Mouse (Mus musculus) lung, adult 2 months (tissue): Measurements from ENCODE around the gene Grap2. TPM values are rescaled to one million over a fixed set of nuclear protein-coding genes. Genes with fewer than 3 reads are reported as not detected.

ENCODE experiments used
- DNase-seq: peaks from one replicate; pipeline ENCODE4 v3.0.0; 2022
- H3K4me1 ChIP-seq: fragments of 200-500 bp; 2 replicates; pipeline ENCODE4 v1.6.1; 2011; ENCODE audit warnings: low read length; ENCODE audit not compliant: control insufficient read depth, insufficient read depth
- H3K4me3 ChIP-seq: fragments of 200-500 bp; replicated peaks from 2 replicates; pipeline ENCODE3; 2011; ENCODE audit warnings: low read depth, mild to moderate bottlenecking, control low read depth, low read length; ENCODE audit errors: extremely low read depth
- CTCF ChIP-seq: fragments of 200-500 bp; IDR thresholded peaks from 2 replicates; pipeline ENCODE4 v1.5.1; 2011; ENCODE audit warnings: mild to moderate bottlenecking, low read length, control low read depth; ENCODE audit not compliant: insufficient read depth
- POLR2A ChIP-seq: fragments of 200-500 bp; IDR thresholded peaks from 2 replicates; pipeline ENCODE4 v1.6.1; 2011; ENCODE audit warnings: low read depth, mild to moderate bottlenecking, control low read depth, low read length, borderline replicate concordance; ENCODE audit errors: extremely low read depth
- WGBS: fragments of 180-500 bp; shearing (Covaris S2); methylation state at CpG from one replicate; pipeline ENCODE4 v1.1.7; 2018; 5-methylcytosine and 5-hydroxymethylcytosine counted together
- polyA plus RNA-seq: library from polyadenylated mRNA; depleted of rRNA; stranded (reverse); fragments of >200 nt; gene quantifications from 2 replicates; pipeline ENCODE4 v1.2.3, GENCODE M21; 2012

Grap2 gene
- polyA plus RNA-seq, 1 experiment: 7.3 TPM

DNA sequence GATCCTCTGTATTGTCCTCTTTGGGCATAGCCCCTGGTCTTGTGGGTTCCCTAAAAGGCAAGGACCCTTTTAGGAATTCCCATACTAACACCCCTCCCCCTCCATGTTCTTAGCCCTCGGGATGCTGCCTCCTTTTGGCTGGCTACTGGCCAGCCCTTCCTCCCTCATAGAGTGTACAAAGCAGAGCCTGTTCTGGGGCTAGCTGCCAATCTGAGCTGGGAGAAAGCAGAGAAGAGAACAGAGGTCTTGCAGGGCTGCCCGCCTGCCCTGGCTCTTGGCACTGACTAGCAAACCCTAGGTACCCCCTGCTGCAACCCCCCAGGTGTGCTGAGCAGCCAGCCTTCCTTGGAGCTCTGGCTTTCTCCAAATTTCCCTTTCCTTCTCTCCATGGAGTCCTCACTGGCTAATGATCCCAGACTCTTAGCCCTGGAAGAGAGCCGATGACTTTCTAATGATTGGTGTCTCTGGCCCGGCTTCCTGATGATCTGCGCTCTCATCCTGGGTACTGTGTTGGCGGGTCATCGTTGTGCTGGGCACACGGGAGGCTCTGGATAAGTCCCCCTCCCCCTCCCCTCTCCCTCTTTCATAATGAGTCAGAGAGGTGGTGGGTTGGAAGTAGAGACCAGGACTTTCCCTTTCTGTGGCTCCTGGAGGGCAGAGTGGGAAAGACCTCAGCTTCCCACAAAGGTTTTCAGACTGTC is 107.3 kb downstream of the Grap2 start:
- 44% methylated on average over 8 of the region's 8 CpGs for WGBS
- no peak overlapping the region for H3K4me3 ChIP-seq
- no peak for DNase-seq
- H3K4me1 ChIP-seq: no peaks in the 10 kb centered on the region
- TF ChIP-seq POLR2A (no peak), CTCF (no peak)

DNA sequence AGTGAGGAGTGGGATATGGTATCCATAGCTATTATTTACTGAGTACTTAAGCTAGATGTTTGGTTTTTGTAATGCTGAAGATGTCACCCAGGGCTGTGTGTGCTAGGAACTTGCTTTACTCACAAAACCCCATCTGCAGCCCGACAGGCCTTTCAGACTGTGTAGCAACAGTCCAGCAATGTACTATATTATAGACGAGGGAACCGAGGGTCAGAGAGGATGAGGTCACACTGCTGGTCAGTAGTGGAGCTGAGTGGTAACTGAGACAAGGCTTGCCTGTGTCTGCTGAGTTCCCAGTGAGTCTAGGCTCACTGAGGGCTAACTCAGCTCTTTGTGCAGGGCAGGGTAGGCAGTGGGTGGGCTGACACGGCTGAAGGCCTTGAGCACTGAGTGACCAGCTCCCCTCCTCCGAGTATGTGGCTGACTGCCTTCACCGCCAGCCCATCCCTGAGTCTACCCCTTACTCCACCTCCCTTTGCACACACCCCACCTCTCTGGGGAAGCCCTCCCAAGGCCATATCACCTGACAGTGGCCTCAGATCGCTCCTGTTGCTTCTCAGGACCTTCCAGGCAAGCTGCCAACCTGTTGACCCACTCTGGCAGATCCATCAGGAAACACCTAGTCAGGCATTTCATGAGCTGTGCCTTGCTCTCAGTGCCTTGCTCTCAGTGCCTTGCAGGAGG is 108.1 kb downstream of the Grap2 start:
- no peak for DNase-seq
- WGBS: 47% methylated on average over 7 of the region's 7 CpGs
- no peaks in the 10 kb centered on the region for H3K4me1 ChIP-seq
- no peak for TF ChIP-seq POLR2A
- TF ChIP-seq CTCF: no peak
- no peak overlapping the region for H3K4me3 ChIP-seq

DNA sequence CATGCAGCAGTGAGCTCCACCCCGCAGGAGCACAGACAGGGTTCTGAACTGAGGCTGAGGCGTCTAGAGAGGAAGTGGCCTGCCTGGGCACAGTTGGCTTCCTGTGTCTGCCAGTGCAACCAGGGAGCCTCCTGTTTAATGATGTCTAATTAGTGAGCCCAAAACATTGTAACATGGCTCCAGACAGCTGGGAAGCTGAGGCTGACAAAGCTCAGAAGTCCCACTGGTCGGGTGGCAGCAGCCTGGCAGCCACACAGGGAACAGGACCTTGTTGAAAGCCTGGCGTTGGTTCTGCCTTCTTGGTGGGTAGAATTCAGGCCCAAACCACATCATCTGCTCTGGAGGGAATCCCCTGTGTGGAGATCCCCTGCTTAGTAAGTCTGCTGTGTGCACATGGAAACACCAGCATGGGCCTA is 109.1 kb downstream of the Grap2 start:
- H3K4me1 ChIP-seq: no peaks in the 10 kb centered on the region
- WGBS: 65% methylated on average over 4 of the region's 4 CpGs
- DNase-seq: no peak
- TF ChIP-seq CTCF (no peak), POLR2A (no peak)
- no peak overlapping the region for H3K4me3 ChIP-seq

DNA sequence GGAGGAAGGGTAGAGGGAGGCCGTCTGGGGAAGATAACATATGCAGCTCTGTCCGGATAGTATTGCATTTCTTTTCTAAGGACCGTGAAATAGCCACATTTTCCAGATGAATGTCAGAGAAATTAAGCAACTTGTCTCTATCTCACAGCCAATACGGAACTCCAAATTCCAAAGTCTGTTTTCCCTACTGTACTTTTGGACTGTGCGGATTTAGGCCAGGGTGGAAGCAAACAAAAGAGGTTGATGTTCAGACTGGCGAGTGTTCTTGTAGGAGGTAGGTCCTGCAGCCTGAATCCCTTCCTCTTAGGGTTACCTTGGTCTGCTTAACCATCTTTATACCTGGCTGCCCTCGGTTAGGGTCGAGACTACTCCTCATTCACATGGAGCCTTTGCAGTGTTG is 109.9 kb downstream of the Grap2 start:
- TF ChIP-seq CTCF (no peak), POLR2A (no peak)
- 86% methylated on average over 8 of the region's 8 CpGs for WGBS
- Histone ChIP-seq H3K4me3 (no peak overlapping the region), H3K4me1 (no peaks in the 10 kb centered on the region)
- no peak for DNase-seq

DNA sequence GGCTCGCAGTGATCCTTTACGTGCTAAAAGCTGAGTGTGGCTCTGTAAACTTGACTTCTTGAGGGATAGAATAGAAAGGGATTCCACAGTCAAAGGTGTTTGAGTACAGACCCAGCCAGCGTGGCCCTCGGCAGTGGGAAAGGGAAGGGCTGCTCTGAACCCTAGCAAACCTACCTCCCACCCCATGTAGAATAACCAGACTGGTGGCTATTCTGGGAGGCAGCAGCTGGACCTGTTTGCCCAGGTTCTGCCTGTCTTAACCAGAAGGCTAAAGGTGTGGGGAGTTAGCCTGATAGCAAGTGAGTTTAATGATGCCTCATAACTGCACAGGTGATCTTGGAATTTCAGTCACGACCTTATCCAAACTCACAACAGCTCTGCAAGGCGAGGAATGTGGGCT is 110.8 kb downstream of the Grap2 start:
- no peak for TF ChIP-seq CTCF
- no peak for TF ChIP-seq POLR2A
- 70% methylated on average over 6 of the region's 6 CpGs for WGBS
- DNase-seq: no peak
- H3K4me1 ChIP-seq: no peaks in the 10 kb centered on the region
- no peak overlapping the region for H3K4me3 ChIP-seq

DNA sequence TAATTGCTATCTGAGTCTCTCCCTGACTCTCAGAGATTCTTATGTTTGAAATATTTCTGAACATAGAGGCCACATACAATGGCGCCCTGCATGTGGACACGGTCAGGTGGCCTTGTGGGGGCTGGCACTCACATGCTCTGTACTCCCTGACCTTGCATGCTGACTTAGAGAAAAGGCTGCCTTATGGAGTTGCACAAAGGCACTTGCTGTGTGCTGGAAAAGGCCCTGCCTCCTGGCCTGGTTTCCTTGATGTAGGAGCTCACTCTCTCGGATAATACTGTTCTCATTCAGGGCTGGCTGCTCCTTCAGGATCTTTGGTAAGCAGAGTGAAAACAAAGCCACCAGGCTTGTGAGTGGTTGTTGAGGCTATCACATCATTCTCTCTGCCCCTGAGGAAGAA is 111.6 kb downstream of the Grap2 start:
- no peak for DNase-seq
- Histone ChIP-seq H3K4me1 (no peaks in the 10 kb centered on the region), H3K4me3 (no peak overlapping the region)
- WGBS: 72% methylated on average over 3 of the region's 3 CpGs
- TF ChIP-seq POLR2A: no peak
- TF ChIP-seq CTCF: no peak

DNA sequence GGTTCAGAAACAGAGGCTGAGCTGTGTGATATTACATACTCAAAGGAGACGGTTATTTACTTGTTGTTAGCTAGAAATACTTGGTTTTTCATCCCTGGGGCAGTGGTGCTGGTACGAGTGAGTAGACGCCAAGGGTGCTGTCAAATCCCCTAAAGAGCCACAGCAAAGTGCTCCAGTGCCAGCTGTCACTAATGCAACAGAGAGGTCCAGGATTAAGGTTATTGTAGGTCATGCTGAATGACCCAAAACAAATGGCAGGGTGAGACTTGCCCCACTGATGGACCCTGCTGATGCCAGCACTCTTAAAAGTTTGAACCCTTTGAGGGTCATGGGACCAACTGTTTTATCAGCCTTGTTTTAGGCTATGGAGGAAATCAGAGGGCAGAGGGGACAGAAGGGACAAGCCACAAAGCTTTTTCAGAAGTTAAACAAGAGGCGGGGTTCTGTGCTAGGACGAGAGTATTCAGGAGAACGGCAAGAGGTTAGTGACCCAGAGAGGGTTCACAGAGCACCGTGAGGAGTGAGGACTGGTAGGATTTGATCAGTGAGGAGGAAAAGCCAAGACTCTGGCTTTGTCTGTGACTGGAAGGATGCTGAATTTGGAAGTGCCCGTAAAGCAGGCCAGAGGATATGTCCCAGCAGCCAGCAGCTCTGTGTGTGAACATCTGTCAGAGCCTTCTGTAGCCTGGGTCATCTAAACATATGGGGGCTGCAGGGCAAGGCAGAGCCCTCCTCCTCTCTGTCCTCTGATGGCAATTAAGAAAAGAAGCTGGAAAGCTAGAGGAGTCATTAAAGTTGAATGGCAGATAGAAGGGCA is 112.6 kb downstream of the Grap2 start:
- no peak for DNase-seq
- Histone ChIP-seq H3K4me1 (no peaks in the 10 kb centered on the region), H3K4me3 (no peak overlapping the region)
- TF ChIP-seq CTCF: no peak
- no peak for TF ChIP-seq POLR2A
- 59% methylated on average over 8 of the region's 8 CpGs for WGBS

DNA sequence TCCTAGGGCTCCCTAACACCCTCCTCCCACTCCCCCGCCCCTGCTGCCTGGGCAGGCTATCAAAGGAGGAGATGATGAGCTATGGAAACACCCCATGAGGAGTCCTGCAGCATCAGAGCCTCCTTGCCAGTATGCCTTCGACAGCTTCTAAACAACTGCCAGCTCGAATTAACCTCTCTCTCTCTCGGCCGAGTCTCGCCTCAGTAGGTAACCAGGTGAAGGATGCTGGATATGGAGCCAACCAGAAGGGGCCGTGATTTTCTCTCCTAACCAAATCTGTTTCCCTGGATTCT is 113.2 kb downstream of the Grap2 start:
- no peak for TF ChIP-seq CTCF
- TF ChIP-seq POLR2A: no peak
- 61% methylated on average over 7 of the region's 7 CpGs for WGBS
- H3K4me1 ChIP-seq: no peaks in the 10 kb centered on the region

DNA sequence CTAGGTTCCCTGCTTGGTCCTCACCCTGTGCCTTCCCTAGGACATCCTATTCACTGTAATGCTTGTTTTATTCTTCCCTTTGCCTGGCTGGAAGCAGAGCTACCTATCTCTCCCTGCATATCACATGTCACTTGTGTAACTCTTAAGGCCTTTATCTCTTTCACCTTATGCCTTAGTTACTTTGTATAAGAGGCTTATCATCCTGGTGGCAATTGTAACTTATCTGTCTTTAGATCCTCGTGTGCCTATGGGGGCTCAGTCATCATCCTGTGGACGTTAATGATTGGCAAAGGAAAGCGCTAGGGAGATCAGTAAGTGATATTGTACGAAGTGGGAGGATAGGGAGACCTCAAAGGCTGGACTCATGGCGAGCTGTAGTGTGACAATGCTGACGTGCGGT is 116.1 kb downstream of the Grap2 start:
- no peak for DNase-seq
- H3K4me3 ChIP-seq: no peak overlapping the region
- WGBS: 61% methylated on average over 7 of the region's 7 CpGs
- H3K4me1 ChIP-seq: no peaks in the 10 kb centered on the region
- TF ChIP-seq POLR2A: no peak
- no peak for TF ChIP-seq CTCF

More for the DNA sequence above, 113.2 kb downstream of the Grap2 start:
- H3K4me3 ChIP-seq: no peak overlapping the region
- DNase-seq: no peak

DNA sequence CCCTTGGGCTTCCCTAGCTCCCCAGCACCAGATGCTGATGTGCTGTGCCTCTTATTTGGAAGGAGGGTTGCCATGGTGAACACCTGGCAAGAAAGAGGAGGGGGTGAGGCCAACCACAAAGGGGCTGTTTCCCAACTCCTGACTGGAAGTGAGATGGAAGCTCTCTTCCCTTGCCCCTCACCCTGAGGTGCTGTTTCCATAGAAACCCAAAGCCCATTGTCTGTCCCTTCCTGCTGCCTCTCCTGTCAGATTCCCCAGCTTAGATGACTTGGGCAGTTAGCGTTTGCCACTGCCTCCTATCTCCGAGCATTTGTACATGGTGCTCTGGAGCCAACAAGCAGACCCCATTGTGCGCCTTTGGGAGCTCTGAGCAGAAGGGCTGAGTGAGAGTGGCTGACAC is 121.1 kb downstream of the Grap2 start:
- 53% methylated on average over 3 of the region's 3 CpGs for WGBS
- Histone ChIP-seq H3K4me3 (no peak overlapping the region), H3K4me1 (no peaks in the 10 kb centered on the region)
- no peak for DNase-seq
- no peak for TF ChIP-seq CTCF
- TF ChIP-seq POLR2A: no peak
